Mouse (Mus musculus) midbrain, postnatal 0 days (tissue): ENCODE results near the gene Kcnab2. TPM values are rescaled to one million over a fixed set of nuclear protein-coding genes. Genes with fewer than 3 reads are reported as not detected.

ENCODE experiments used
- ATAC-seq: fragments of 200-750 bp; cut with Nextera tagmentation; 2 replicates; pipeline ENCODE4 v1.8.0; 2017; ENCODE audit warnings: moderate number of reproducible peaks, mild to moderate bottlenecking, moderate TSS enrichment, moderate library complexity; ENCODE audit not compliant: low FRiP score
- DNase-seq: peaks from one replicate; pipeline ENCODE4 v3.0.0-alpha.2; 2015; ENCODE audit warnings: low spot score
- H3K27ac ChIP-seq: fragments of 300-500 bp; sonication (generic); 2 replicates; pipeline ENCODE4 v1.5.1; 2014; ENCODE audit warnings: low read depth, mild to moderate bottlenecking, low read length, mixed read lengths
- H3K27me3 ChIP-seq: fragments of 300-500 bp; sonication (generic); 2 replicates; pipeline ENCODE4 v1.6.1; 2014; ENCODE audit warnings: low read length, control low read depth, mixed read lengths; ENCODE audit not compliant: insufficient read depth
- H3K36me3 ChIP-seq: fragments of 300-500 bp; sonication (generic); 2 replicates; pipeline ENCODE4 v1.6.1; 2014; ENCODE audit warnings: low read length, control low read depth, mixed read lengths; ENCODE audit not compliant: insufficient read depth
- H3K4me1 ChIP-seq: fragments of 300-500 bp; sonication (generic); 2 replicates; pipeline ENCODE4 v1.6.1; 2014; ENCODE audit warnings: mild to moderate bottlenecking, control low read depth, antibody characterized with exemption, low read length, mixed read lengths; ENCODE audit not compliant: insufficient read depth
- H3K4me2 ChIP-seq: fragments of 300-500 bp; sonication (generic); 2 replicates; pipeline ENCODE4 v1.6.1; 2014; ENCODE audit warnings: low read depth, mild to moderate bottlenecking, low read length, mixed read lengths; ENCODE audit not compliant: poor library complexity, severe bottlenecking
- H3K4me3 ChIP-seq: fragments of 300-500 bp; sonication (generic); 2 replicates; pipeline ENCODE4 v1.5.1; 2014; ENCODE audit warnings: low read depth, mild to moderate bottlenecking, low read length, moderate library complexity
- H3K9ac ChIP-seq: fragments of 300-500 bp; sonication (generic); replicated peaks from 2 replicates; pipeline ENCODE4 v1.6.1; 2014; ENCODE audit warnings: mild to moderate bottlenecking, low read length, moderate library complexity, mixed read lengths; ENCODE audit not compliant: poor library complexity, severe bottlenecking
- H3K9me3 ChIP-seq: fragments of 300-500 bp; sonication (generic); 2 replicates; pipeline ENCODE4 v1.6.1; 2016; ENCODE audit warnings: low read length, control low read depth
- CTCF ChIP-seq: IDR thresholded peaks from 2 replicates; pipeline ENCODE4 v1.5.1; 2016; ENCODE audit warnings: antibody characterized with exemption, mild to moderate bottlenecking
- WGBS: fragments of 180-500 bp; shearing (Covaris S2); extraction: QIAGEN DNeasy Blood & Tissue Kit; methylation state at CpG from one replicate; pipeline ENCODE4 v1.1.7; 2014; 5-methylcytosine and 5-hydroxymethylcytosine counted together
- polyA plus RNA-seq: library from polyadenylated mRNA; unstranded; fragments of >200 nt; fragmentation: Nextera tagmentation; extraction: Ambion mirVana; gene quantifications from 2 replicates; pipeline ENCODE4 v1.2.1, GENCODE M21; 2015
- total RNA-seq: library from RNA; depleted of rRNA; stranded (reverse); fragments of >200 nt; gene quantifications from 2 replicates; pipeline ENCODE4 v1.2.3, GENCODE M21; 2014

Kcnab2 gene
- total and polyA plus RNA-seq, 2 experiments from 2014 or later: 30.2 to 66.9 TPM

GRCm38 (mm10) chr4:152435255-152435654, 42.4 kb downstream of the Kcnab2 start:
- H3K9ac ChIP-seq: no peak overlapping the region; the same call in 1 of the 2 replicates
- H3K36me3 ChIP-seq: no peaks in the 10 kb centered on the region
- WGBS: 11% methylated on average over 10 of the region's 10 CpGs
- H3K4me2 ChIP-seq: peak overlapping the region; percentile 48
- H3K4me1 ChIP-seq: no peaks in the 10 kb centered on the region
- peak; percentile 83 for DNase-seq
- peak; percentile 73 for ATAC-seq
- H3K4me3 ChIP-seq: peak overlapping the region; percentile 12; the same call in 1 of the 2 replicates
- TF ChIP-seq CTCF: peak; percentile 91
- no peaks in the 10 kb centered on the region for H3K27me3 ChIP-seq
- H3K27ac ChIP-seq: 0 out of 2 replicates have a peak overlapping the region, but pooled peaks have one; percentile 7
- H3K9me3 ChIP-seq: no peaks in the 10 kb centered on the region

DNA sequence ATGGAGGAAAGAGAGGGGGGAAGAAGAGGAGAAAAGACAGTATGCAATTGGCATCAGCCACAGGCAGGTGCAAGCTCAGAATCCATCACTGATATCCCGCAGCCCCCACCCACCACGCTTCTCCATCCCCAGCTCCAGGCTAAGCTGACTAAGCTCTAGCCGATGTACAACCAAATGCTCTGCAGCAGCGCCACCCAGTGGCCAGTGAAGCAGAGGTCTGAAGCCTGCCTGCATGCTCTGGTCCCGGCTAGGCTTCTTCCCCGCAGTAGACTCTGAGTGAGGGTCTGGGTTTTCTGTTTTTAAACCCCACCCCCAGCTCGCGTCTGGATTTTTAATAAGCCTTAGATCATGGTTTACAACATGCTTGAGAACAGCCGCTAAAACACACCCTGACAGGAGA, 42.8 kb downstream of the Kcnab2 start:
- peak; percentile 90 for TF ChIP-seq CTCF
- no peaks in the 10 kb centered on the region for H3K4me1 ChIP-seq
- H3K27ac ChIP-seq: no peak overlapping the region
- peak overlapping the region; percentile 12; the same call in 1 of the 2 replicates for H3K4me3 ChIP-seq
- H3K9ac ChIP-seq: no peak overlapping the region; the same call in 1 of the 2 replicates
- ATAC-seq (peak; percentile 90), DNase-seq (peak; percentile 96)
- H3K27me3 ChIP-seq: no peaks in the 10 kb centered on the region
- H3K9me3 ChIP-seq: no peaks in the 10 kb centered on the region
- WGBS: under 1% methylated on average over 9 of the region's 9 CpGs
- peak overlapping the region; percentile 48 for H3K4me2 ChIP-seq
- H3K36me3 ChIP-seq: no peaks in the 10 kb centered on the region

- no peaks in the 10 kb centered on the region for H3K27me3 ChIP-seq
- H3K27ac ChIP-seq: no peak overlapping the region
- no peaks in the 10 kb centered on the region for H3K36me3 ChIP-seq
- peak; percentile 74 for TF ChIP-seq CTCF
- H3K9me3 ChIP-seq: no peaks in the 10 kb centered on the region
- H3K9ac ChIP-seq: no peak overlapping the region
- no peak for DNase-seq
- 58% methylated on average over 5 of the region's 5 CpGs for WGBS
- no peak for ATAC-seq
- no peak overlapping the region for H3K4me2 ChIP-seq
- no peaks in the 10 kb centered on the region for H3K4me1 ChIP-seq
- no peak overlapping the region for H3K4me3 ChIP-seq
These were observed 45.4 kb downstream of the Kcnab2 start for GRCm38 (mm10) chr4:152432308-152432707.

DNA sequence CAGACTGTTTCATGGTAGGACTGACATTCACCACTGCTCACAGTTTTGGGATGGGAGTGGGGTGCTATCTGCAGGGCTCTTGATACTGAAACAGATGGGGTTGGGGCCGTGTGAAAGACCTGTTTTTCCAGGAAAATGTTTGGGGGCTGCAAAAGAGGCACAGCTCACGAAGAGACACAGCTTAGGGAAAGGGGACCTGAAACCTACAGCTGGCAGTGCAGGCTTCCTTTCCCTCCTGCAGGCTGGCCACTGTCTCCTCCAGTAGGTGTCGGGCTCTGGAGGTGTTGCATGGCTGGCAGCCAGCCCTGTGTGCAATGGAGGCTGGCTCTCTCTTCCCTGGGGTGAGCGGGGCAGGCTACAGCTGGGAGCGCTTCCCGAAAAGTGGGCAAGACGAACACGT, 49.4 kb downstream of the Kcnab2 start:
- ATAC-seq (no peak), DNase-seq (no peak)
- no peak overlapping the region for H3K4me2 ChIP-seq
- H3K27me3 ChIP-seq: no peaks in the 10 kb centered on the region
- no peak overlapping the region for H3K27ac ChIP-seq
- H3K9ac ChIP-seq: no peak overlapping the region
- no peaks in the 10 kb centered on the region for H3K4me1 ChIP-seq
- H3K9me3 ChIP-seq: no peaks in the 10 kb centered on the region
- H3K4me3 ChIP-seq: no peak overlapping the region
- TF ChIP-seq CTCF: 0 out of 2 replicates have a peak, but pooled peaks have one; percentile 19
- H3K36me3 ChIP-seq: no peaks in the 10 kb centered on the region
- WGBS: 55% methylated on average over 8 of the region's 8 CpGs

- 71% methylated on average over 5 of the region's 5 CpGs for WGBS
- Histone ChIP-seq H3K27ac (no peak overlapping the region), H3K27me3 (no peaks in the 10 kb centered on the region), H3K9ac (no peak overlapping the region), H3K4me2 (no peak overlapping the region), H3K36me3 (no peaks in the 10 kb centered on the region), H3K9me3 (no peaks in the 10 kb centered on the region), H3K4me3 (no peak overlapping the region), H3K4me1 (no peaks in the 10 kb centered on the region)
- TF ChIP-seq CTCF: peak; percentile 74
- ATAC-seq (no peak), DNase-seq (no peak)
These were observed 52.7 kb downstream of the Kcnab2 start for GRCm38 (mm10) chr4:152424922-152425321.

GRCm38 (mm10) chr4:152424341-152424740, 53.3 kb downstream of the Kcnab2 start:
- Histone ChIP-seq H3K4me2 (no peak overlapping the region), H3K9ac (no peak overlapping the region), H3K4me1 (no peaks in the 10 kb centered on the region), H3K9me3 (no peaks in the 10 kb centered on the region), H3K4me3 (no peak overlapping the region), H3K27ac (no peak overlapping the region), H3K36me3 (no peaks in the 10 kb centered on the region), H3K27me3 (no peaks in the 10 kb centered on the region)
- TF ChIP-seq CTCF: no peak
- ATAC-seq (no peak), DNase-seq (no peak)
- WGBS: 37% methylated on average over 4 of the region's 4 CpGs
